Mouse (Mus musculus) MEL (cell line): Measurements from ENCODE around the gene Kcnrg. TPM values are rescaled to one million over a fixed set of nuclear protein-coding genes. Genes with fewer than 3 reads are reported as not detected.
A peak's percentile ranks its signal among the peaks of the same experiment; 100 is the strongest.

ENCODE experiments used
- DNase-seq: peaks from one replicate; pipeline ENCODE4 v3.0.0; 2011; ENCODE audit warnings: low read depth, low spot score
- H3K27ac ChIP-seq: 2 replicates; pipeline ENCODE4 v1.5.1; 2012; ENCODE audit warnings: low read depth, mild to moderate bottlenecking, control low read depth, low read length, moderate library complexity; ENCODE audit not compliant: control insufficient read depth
- H3K27me3 ChIP-seq, 2 experiments: fragments of 150-350 bp in 1 of 2; sonication (generic) in 1 of 2; 2 replicates each; pipeline ENCODE4 v1.6.1; 2012; ENCODE audit warnings: low read length in 2 of 2, mild to moderate bottlenecking in 2 of 2, improper control_type of control experiment in 1 of 2, moderate library complexity in 1 of 2; ENCODE audit not compliant: insufficient read depth in 2 of 2, control insufficient read depth in 1 of 2
- H3K36me3 ChIP-seq, 2 experiments: 2 replicates each; pipeline ENCODE4 v1.6.1; 2012 to 2014; ENCODE audit warnings: low read length in 2 of 2, improper control_type of control experiment in 1 of 2, inconsistent platforms in 1 of 2, mild to moderate bottlenecking in 1 of 2; ENCODE audit not compliant: insufficient read depth in 2 of 2, control insufficient read depth in 1 of 2
- H3K4me1 ChIP-seq, 2 experiments: fragments of 150-350 bp in 1 of 2; sonication (generic) in 1 of 2; 2 replicates each; pipeline ENCODE4 v1.6.1; 2012; ENCODE audit warnings: low read length in 2 of 2, improper control_type of control experiment in 1 of 2, mild to moderate bottlenecking in 1 of 2; ENCODE audit not compliant: insufficient read depth in 2 of 2, control insufficient read depth in 1 of 2
- H3K4me3 ChIP-seq, 2 experiments: fragments of 150-350 bp in 1 of 2; sonication (generic) in 1 of 2; 2 replicates each; pipeline ENCODE4 v1.5.1; 2012; ENCODE audit warnings: low read depth in 2 of 2, low read length in 2 of 2, mild to moderate bottlenecking in 2 of 2, moderate library complexity in 2 of 2, control low read depth in 1 of 2, improper control_type of control experiment in 1 of 2; ENCODE audit not compliant: control insufficient read depth in 1 of 2, insufficient read depth in 1 of 2
- H3K79me2 ChIP-seq: 2 replicates; pipeline ENCODE4 v1.6.1; 2012; ENCODE audit warnings: mild to moderate bottlenecking, low read length, moderate library complexity; ENCODE audit not compliant: control insufficient read depth, poor library complexity, insufficient read depth
- H3K9ac ChIP-seq: 2 replicates; pipeline ENCODE4 v1.6.1; 2012; ENCODE audit warnings: low read depth, mild to moderate bottlenecking, control low read depth, low read length, moderate library complexity; ENCODE audit not compliant: control insufficient read depth, poor library complexity, severe bottlenecking
- H3K9me3 ChIP-seq: fragments of 150-350 bp; sonication (generic); replicated peaks from 2 replicates; pipeline ENCODE4 v1.6.1; 2012; ENCODE audit warnings: mild to moderate bottlenecking, low read length, improper control_type of control experiment, moderate library complexity; ENCODE audit not compliant: insufficient read depth
- BHLHE40 ChIP-seq: IDR thresholded peaks from 2 replicates; pipeline ENCODE4 v1.6.1; 2012; ENCODE audit warnings: low read depth, mild to moderate bottlenecking, inconsistent platforms, low read length, improper control_type of control experiment, borderline replicate concordance
- CHD1 ChIP-seq: IDR thresholded peaks from 2 replicates; pipeline ENCODE4 v1.6.1; 2012; ENCODE audit warnings: low read depth, mild to moderate bottlenecking, inconsistent platforms, low read length, improper control_type of control experiment
- ELF1 ChIP-seq: IDR thresholded peaks from 2 replicates; pipeline ENCODE4 v1.6.1; 2014; ENCODE audit warnings: low read depth, mild to moderate bottlenecking, inconsistent platforms, low read length, improper control_type of control experiment, moderate library complexity
- ETS1 ChIP-seq: IDR thresholded peaks from 2 replicates; pipeline ENCODE4 v1.6.1; 2012; ENCODE audit warnings: low read depth, mild to moderate bottlenecking, inconsistent platforms, low read length, improper control_type of control experiment, moderate library complexity
- GABPA ChIP-seq: IDR thresholded peaks from 2 replicates; pipeline ENCODE4 v1.6.1; 2012; ENCODE audit warnings: low read depth, mild to moderate bottlenecking, inconsistent platforms, low read length, improper control_type of control experiment, moderate library complexity
- GATA1 ChIP-seq: IDR thresholded peaks from 2 replicates; pipeline ENCODE4 v1.6.1; 2011; ENCODE audit warnings: low read depth, low read length, improper control_type of control experiment
- HCFC1 ChIP-seq: IDR thresholded peaks from 2 replicates; pipeline ENCODE4 v1.6.1; 2012; ENCODE audit warnings: low read depth, mild to moderate bottlenecking, inconsistent platforms, low read length, improper control_type of control experiment, moderate library complexity
- JUND ChIP-seq: IDR thresholded peaks from 2 replicates; pipeline ENCODE4 v1.6.1; 2011; ENCODE audit warnings: low read depth, mild to moderate bottlenecking, improper control_type of control experiment, low read length
- KAT2A ChIP-seq: conservative IDR thresholded peaks from 2 replicates; pipeline ENCODE4 v1.6.1; 2012; ENCODE audit warnings: low read depth, low read length, improper control_type of control experiment, inconsistent platforms
- MAFK ChIP-seq: IDR thresholded peaks from 2 replicates; pipeline ENCODE4 v1.6.1; 2011; ENCODE audit warnings: low read depth, mild to moderate bottlenecking, low read length, improper control_type of control experiment, borderline replicate concordance
- MAX ChIP-seq: IDR thresholded peaks from 2 replicates; pipeline ENCODE4 v1.6.1; 2011; ENCODE audit warnings: low read length, improper control_type of control experiment
- MAZ ChIP-seq: IDR thresholded peaks from 2 replicates; pipeline ENCODE4 v1.6.1; 2012; ENCODE audit warnings: low read depth, mild to moderate bottlenecking, inconsistent platforms, low read length, improper control_type of control experiment
- MEF2A ChIP-seq: IDR thresholded peaks from 2 replicates; pipeline ENCODE4 v1.6.1; 2014; ENCODE audit warnings: low read depth, mild to moderate bottlenecking, inconsistent platforms, low read length, improper control_type of control experiment; ENCODE audit not compliant: poor library complexity, insufficient replicate concordance, severe bottlenecking; ENCODE audit errors: extremely low read depth
- MXI1 ChIP-seq: IDR thresholded peaks from 2 replicates; pipeline ENCODE4 v1.6.1; 2011; ENCODE audit warnings: mild to moderate bottlenecking, low read depth, low read length, improper control_type of control experiment
- MYC ChIP-seq: IDR thresholded peaks from 2 replicates; pipeline ENCODE4 v1.6.1; 2011; ENCODE audit warnings: low read depth, mild to moderate bottlenecking, low read length, improper control_type of control experiment, moderate library complexity
- POLR2A ChIP-seq, 2 experiments: IDR thresholded peaks; 2 replicates each; pipeline ENCODE4 v1.6.1; 2011 to 2012; ENCODE audit warnings: low read length in 2 of 2, mild to moderate bottlenecking in 2 of 2, control low read depth in 1 of 2, improper control_type of control experiment in 1 of 2, low read depth in 1 of 2, moderate library complexity in 1 of 2; ENCODE audit not compliant: control insufficient read depth in 1 of 2, insufficient read depth in 1 of 2, poor library complexity in 1 of 2
- POLR2AphosphoS5 ChIP-seq: IDR thresholded peaks from 2 replicates; pipeline ENCODE4 v1.6.1; 2012; ENCODE audit warnings: low read depth, borderline replicate concordance, mild to moderate bottlenecking, inconsistent platforms, low read length, moderate library complexity, mixed read lengths
- RCOR1 ChIP-seq: IDR thresholded peaks from 2 replicates; pipeline ENCODE4 v1.6.1; 2012; ENCODE audit warnings: low read depth, mild to moderate bottlenecking, inconsistent platforms, low read length, improper control_type of control experiment
- SMC3 ChIP-seq: IDR thresholded peaks from 2 replicates; pipeline ENCODE4 v1.6.1; 2011; ENCODE audit warnings: low read depth, low read length, improper control_type of control experiment
- TAL1 ChIP-seq: IDR thresholded peaks from 2 replicates; pipeline ENCODE4 v1.6.1; 2012; ENCODE audit warnings: mild to moderate bottlenecking, inconsistent platforms, low read length, moderate library complexity, mixed read lengths
- TBP ChIP-seq: IDR thresholded peaks from 2 replicates; pipeline ENCODE4 v1.8.0; 2011; ENCODE audit warnings: low read depth, low read length, improper control_type of control experiment
- TCF12 ChIP-seq: IDR thresholded peaks from 2 replicates; pipeline ENCODE4 v1.6.1; 2014; ENCODE audit warnings: low read depth, mild to moderate bottlenecking, inconsistent platforms, low read length, improper control_type of control experiment, moderate library complexity
- UBTF ChIP-seq: IDR thresholded peaks from 2 replicates; pipeline ENCODE4 v1.6.1; 2012; ENCODE audit warnings: low read depth, mild to moderate bottlenecking, inconsistent platforms, low read length, improper control_type of control experiment, moderate library complexity, borderline replicate concordance; ENCODE audit not compliant: insufficient read depth
- USF2 ChIP-seq, 2 experiments: IDR thresholded peaks; 2 replicates each; pipeline ENCODE4 v1.6.1; 2011 to 2012; ENCODE audit warnings: improper control_type of control experiment in 2 of 2, low read length in 2 of 2, borderline replicate concordance in 1 of 2, inconsistent platforms in 1 of 2, low read depth in 1 of 2, mild to moderate bottlenecking in 1 of 2; ENCODE audit not compliant: insufficient read depth in 1 of 2
- ZC3H11A ChIP-seq: IDR thresholded peaks from 2 replicates; pipeline ENCODE4 v1.6.1; 2012; ENCODE audit warnings: low read depth, mild to moderate bottlenecking, inconsistent platforms, low read length, improper control_type of control experiment
- ZMIZ1 ChIP-seq: IDR thresholded peaks from 2 replicates; pipeline ENCODE4 v1.6.1; 2012; ENCODE audit warnings: low read depth, mild to moderate bottlenecking, inconsistent platforms, low read length, improper control_type of control experiment, moderate library complexity
- ZNF384 ChIP-seq: IDR thresholded peaks from 2 replicates; pipeline ENCODE4 v1.6.1; 2012; ENCODE audit warnings: low read depth, mild to moderate bottlenecking, inconsistent platforms, low read length, improper control_type of control experiment
- polyA plus RNA-seq, 2 experiments: library from polyadenylated mRNA; stranded (reverse) in 1 of 2; unstranded in 1 of 2; fragments of >175 nt in 1 of 2; fragments of >200 nt in 1 of 2; gene quantifications; 2 replicates each; pipeline versions ENCODE4 v1.2.1 to v1.2.4; 2012; ENCODE audit warnings: low replicate concordance in 2 of 2, low read depth in 1 of 2; ENCODE audit not compliant: insufficient read length in 2 of 2, insufficient read depth in 1 of 2, missing spikeins in 1 of 2
- total RNA-seq: library from RNA; depleted of rRNA; stranded (reverse); fragments of 300-350 nt; gene quantifications from 2 replicates; pipeline ENCODE4 v1.2.3, GENCODE M21; 2012

The Kcnrg gene
- total and polyA plus RNA-seq, 3 experiments: 0.04 to 0.15 TPM; not detected in 1

DNA sequence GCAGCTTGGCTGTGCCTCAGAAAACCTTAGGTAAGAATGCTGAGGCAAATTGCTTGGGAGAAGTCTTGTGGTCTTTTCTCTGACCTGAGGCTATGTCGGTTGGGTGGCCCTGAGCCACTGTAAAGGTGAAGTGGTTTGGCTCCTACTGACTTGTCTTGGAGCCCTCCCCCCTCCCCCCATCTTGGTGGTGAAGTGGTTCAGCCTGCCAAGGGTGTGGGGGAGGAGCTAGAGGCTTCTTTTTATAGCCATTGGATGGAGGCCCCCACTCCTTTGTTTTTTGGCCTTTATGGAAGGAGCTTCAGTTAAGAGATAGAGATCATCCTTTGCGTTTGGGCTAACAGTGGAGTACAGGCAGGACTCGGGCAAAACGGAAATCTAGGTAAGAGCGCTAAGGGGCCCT lies 9.3 kb upstream of the Kcnrg start, which contains the start of gene Trim13:
Gene Trim13 (plus strand): TSS at position 280 of the 400 bp plus-strand sequence.
- peaks cover 0 to 8% of the 10 kb centered on the region in 2 experiments; a peak in 2 of 4 replicates for H3K36me3 ChIP-seq
- TF ChIP-seq MAFK (no peak), ETS1 (no peak), MAZ (no peak), GABPA (no peak), CHD1 (no peak), BHLHE40 (no peak), UBTF (no peak), JUND (no peak), TCF12 (no peak), ZNF384 (no peak), ZC3H11A (no peak), KAT2A (no peak), POLR2A (IDR thresholded peaks at IDR 0.05; ENCODE audit: control insufficient read depth in 1 of 2, insufficient read depth in 1 of 2, low read depth in 1 of 2, low read length in 2 of 2, poor library complexity in 1 of 2) (no peak), RCOR1 (no peak)
- H3K27me3 ChIP-seq: no peaks in the 10 kb centered on the region
- peak within 1 kb of the TSS; percentile 95 to 96 for H3K4me3 ChIP-seq
- H3K4me1 ChIP-seq: peaks cover 0 to 10% of the 10 kb centered on the region in 2 experiments; a peak in 3 of 4 replicates
- H3K9me3 ChIP-seq: no peaks in the 10 kb centered on the region
- H3K27ac ChIP-seq: no peak within 1 kb of the TSS; the same call in 1 of the 2 replicates
- H3K79me2 ChIP-seq: peaks cover 1% of the 10 kb centered on the region; the same call in 1 of the 2 replicates
- DNase-seq: peak; percentile 29
- peak within 1 kb of the TSS; percentile 96 for H3K9ac ChIP-seq

DNA sequence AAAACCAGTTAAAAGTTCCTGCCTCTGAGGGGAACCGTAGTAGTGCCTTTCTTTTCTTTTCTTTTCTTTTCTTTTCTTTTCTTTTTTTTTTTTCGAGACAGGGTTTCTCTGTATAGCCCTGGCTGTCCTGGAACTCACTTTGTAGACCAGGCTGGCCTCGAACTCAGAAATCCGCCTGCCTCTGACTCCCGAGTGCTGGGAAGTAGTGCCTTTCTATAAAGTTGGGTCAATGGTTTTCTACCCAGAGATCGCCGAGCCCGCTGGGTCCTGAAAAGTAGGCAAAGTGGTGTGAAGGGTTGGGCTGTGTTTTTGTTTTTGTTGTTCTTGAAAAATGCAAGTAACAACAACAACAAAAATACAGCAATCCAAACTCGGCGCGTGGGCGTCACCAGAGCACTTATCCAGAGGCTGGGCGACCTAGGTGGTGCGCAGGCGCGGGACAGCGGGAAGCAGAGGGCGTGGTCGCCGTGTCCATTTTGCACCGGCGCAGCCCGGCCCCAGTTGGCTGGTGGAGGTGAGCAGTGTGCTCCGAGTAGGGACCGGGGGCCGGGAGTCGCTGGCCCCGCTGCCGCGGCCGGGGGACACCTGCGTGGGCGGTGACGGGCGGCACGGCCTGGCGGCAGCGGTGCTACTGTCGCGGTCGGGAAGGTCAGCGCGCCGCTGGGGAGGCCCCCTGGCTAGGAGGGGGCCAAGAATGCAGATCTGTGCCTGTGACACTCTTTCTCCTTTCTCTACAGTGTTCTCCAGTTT lies 8.0 kb upstream of the Kcnrg start:
- peaks cover 1% of the 10 kb centered on the region; the same call in 1 of the 2 replicates for H3K79me2 ChIP-seq
- TF ChIP-seq MXI1: no peak
- no peak for TF ChIP-seq GABPA
- TF ChIP-seq POLR2AphosphoS5: no peak
- no peak for TF ChIP-seq ELF1
- no peak for TF ChIP-seq TAL1
- TF ChIP-seq UBTF: no peak
- peak; percentile 72; the same call in 1 of the 2 replicates for TF ChIP-seq ZMIZ1
- TF ChIP-seq HCFC1: no peak
- peak; percentile 85 to 87 for TF ChIP-seq POLR2A (IDR thresholded peaks at IDR 0.05; ENCODE audit: control insufficient read depth in 1 of 2, insufficient read depth in 1 of 2, low read depth in 1 of 2, low read length in 2 of 2, poor library complexity in 1 of 2)
- TF ChIP-seq CHD1: no peak
- peak; percentile 61; the same call in 1 of the 2 replicates for TF ChIP-seq MAZ
- TF ChIP-seq RCOR1: no peak
- no peak for TF ChIP-seq GATA1
- no peak; the same call in 1 of the 2 replicates for TF ChIP-seq MAX
- TF ChIP-seq USF2 (IDR thresholded peaks at IDR 0.05; ENCODE audit: borderline replicate concordance in 1 of 2, insufficient read depth in 1 of 2, low read depth in 1 of 2, low read length in 2 of 2): no peak
- no peak for TF ChIP-seq TBP
- TF ChIP-seq ETS1: no peak
- TF ChIP-seq ZC3H11A: no peak
- TF ChIP-seq SMC3: no peak
- TF ChIP-seq MEF2A: no peak
- no peak for TF ChIP-seq MYC

More for the DNA sequence above, 8.0 kb upstream of the Kcnrg start:
- Histone ChIP-seq H3K4me3 (peak overlapping the region; percentile 95 to 96), H3K27me3 (no peaks in the 10 kb centered on the region), H3K9ac (peak overlapping the region; percentile 96), H3K27ac (peak overlapping the region; percentile 37), H3K36me3 (peaks cover 0 to 8% of the 10 kb centered on the region in 2 experiments; a peak in 2 of 4 replicates), H3K9me3 (no peaks in the 10 kb centered on the region), H3K4me1 (peaks cover 0 to 10% of the 10 kb centered on the region in 2 experiments; a peak in 3 of 4 replicates)
- DNase-seq: peak; percentile 91
